Mouse (Mus musculus) A20 (cell line): Measurements from ENCODE around the gene Fhad1.

Experiments used
- DNase-seq: peaks from one replicate; pipeline ENCODE4 v3.0.0-alpha.2; 2011; ENCODE audit warnings: low read depth, low spot score

Gene Fhad1

GRCm38 (mm10) chr4:142039662-142040353, 24.9 kb upstream of the Fhad1 start:
- DNase-seq, result no peak

DNA sequence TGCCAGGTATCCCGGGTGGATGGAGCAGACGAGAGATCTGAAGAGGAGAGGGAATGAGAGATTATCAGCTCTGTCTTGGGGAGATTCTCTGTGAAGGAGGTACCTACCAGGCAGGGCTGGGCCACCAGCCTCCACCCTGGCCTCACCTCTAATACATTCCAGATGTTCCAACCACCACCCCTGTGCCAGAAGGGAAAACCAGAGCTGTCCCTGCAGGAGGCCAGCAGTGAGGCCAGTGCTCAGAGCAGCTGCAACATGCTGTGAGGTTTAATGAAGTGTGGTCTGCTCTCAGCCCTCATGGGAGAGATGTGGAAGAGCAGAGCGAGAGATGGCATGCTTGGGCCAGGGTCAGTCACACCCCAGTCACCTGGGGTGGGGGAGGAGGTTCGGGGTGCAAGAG, 23.0 kb upstream of the Fhad1 start:
- DNase-seq, result no peak

- DNase-seq, result no peak
Observed at GRCm38 (mm10) chr4:142028533-142028932, 13.7 kb upstream of the Fhad1 start.

GRCm38 (mm10) chr4:142026965-142027364, 12.1 kb upstream of the Fhad1 start:
- DNase-seq, result no peak

DNA sequence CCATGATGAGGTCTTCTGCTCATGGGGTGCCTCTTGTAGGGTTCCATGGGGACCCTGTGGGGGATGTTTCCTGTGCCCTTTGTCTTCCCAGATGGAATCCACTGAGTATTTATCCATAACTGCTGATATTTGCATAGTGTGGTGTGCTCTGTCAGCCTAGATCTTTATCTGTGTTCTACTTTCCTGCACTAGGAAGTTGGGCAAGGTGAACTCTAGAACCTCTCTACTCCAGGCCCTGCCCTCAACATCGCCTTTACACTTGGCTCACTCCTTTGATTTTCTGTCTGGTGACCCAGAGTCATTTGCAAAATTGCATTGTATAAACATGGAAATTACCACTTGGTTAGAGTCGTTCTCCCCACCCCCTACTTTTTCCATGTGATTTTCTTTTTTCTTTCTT, 9.7 kb upstream of the Fhad1 start:
- DNase-seq, result no peak

- DNase-seq, result no peak
Observed at GRCm38 (mm10) chr4:142023166-142023565, 8.3 kb upstream of the Fhad1 start.

GRCm38 (mm10) chr4:142017686-142018085, 2.8 kb upstream of the Fhad1 start:
- peak; percentile 87 for DNase-seq

DNA sequence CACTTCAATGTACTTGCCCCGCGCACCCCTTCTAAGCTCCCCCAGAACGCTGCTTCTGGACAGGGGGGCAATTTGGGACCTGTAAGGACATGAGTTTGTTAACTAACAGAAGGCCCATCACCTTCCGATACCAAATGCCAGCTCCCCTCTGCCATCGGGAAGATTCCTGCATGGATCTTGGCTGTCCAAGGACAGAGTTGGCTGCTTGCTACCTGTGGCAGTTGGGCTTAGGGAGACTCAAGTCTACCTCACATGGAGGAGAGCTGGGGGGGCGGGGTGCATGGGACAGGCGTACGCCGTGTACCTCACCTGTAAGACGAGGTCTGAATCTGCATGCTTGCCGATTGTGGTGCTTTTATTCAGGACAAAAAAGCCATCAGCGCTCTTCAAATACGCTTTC, 3.6 kb downstream of the Fhad1 start:
- no peak for DNase-seq

DNA sequence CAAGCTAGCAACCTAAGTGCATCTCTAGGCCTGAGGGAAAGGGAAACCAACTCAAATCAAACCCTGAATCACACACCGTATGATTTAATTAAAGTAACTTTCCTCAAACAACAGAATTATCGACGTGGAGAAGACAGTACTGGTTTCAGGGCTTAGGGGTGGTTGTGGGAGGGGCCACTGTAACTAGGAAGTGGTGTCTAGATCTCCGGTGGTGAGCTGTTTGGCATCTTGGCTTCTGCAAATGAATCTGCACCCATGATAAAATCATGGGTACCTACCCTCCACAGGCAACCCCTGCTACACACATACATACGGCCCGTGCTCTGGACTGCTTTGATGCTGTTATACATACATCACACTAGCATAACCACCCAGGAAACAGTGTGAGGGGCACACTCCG, 4.4 kb downstream of the Fhad1 start:
- DNase-seq, result no peak

DNA sequence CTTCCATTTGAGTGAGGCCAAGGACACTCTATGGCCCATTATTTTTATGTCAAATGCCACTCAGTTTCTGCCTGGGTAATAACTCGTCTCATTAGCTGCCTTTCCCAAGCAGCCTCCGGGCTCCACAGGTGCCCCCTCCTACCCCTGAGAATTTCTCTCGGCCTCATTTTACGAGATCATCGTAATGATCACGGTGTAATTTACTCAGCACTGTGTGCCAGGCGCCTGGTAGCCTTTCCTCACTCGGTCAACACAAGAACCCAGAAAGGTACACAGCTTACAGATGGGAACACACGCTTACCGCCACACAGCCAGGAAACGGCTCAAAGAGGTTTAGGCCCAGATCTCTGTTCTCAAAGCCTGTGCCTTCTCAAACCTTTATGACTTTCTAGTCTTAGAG, 6.7 kb downstream of the Fhad1 start:
- no peak for DNase-seq

DNA sequence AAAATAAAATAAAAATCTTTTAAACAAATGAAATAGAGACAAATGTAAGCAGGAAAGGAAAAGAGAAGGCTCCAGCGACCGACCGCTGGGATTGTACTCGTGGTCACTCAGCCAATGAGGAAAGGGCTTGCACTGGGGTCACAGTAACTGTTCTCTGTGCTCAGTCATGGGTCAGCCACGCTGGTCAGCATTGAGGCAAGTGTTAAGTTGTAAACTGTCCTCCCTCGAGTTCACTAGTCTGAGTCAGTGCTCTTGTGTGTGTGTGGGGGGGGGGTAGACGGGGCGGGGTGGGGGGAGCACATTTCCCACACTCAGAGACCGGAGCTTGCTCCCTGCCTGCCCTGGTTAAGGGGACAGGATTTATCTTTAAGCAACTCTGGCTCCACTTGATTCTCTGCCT, 14.3 kb downstream of the Fhad1 start:
- no peak for DNase-seq

DNA sequence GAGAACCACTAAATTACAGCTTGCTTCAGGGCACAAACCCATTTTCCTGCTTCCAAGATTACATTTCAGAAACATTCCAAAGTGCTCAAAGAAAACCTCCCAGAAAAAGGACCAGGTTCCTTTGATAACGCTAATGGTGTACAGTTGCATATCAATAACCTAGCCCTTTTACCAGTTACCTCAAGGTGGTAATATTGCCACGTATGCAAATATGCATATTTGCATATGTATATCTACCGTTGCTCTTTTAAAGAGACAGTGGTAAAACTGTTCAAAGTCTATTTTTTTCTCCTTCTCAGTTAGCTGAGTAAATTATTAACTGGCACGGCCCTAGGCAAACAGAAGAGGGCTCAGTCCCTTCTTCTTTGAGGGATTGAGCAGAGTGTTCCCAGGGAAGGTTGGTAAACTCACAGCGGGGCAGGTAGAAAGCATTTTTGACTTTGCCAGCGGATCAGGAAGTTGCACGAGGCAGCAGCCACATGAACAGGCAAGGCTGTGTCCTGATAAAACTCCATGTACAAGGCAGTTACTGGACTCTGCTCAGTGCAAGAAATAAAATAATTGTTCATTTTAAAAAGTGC, 15.3 kb downstream of the Fhad1 start:
- peak; percentile 75 for DNase-seq

- DNase-seq, result peak; percentile 88
Observed at GRCm38 (mm10) chr4:141998282-141998821, 16.5 kb downstream of the Fhad1 start.

DNA sequence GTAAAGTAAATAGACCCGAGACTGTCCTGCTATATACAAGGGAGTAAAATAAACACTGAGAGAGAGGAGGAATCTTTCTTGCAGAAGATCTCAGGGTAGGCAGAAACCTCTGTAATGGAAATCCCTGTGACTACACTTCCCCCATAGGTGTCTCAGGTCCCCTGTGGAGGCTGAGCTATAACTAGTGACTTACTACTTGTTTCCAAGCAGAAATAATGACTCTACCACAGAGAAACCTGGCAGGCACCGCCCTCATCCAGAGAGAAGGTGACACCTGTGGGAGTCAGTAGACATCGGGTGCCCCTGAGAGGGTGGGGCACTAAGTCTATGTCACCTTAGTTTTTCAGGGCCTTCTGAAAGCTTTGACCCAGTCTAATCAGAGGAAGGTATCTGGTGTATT, 18.0 kb downstream of the Fhad1 start:
- no peak for DNase-seq

GRCm38 (mm10) chr4:141996086-141996485, 18.8 kb downstream of the Fhad1 start:
- DNase-seq, result no peak

- peak; percentile 90 for DNase-seq
Observed at GRCm38 (mm10) chr4:141994062-141994471, 20.8 kb downstream of the Fhad1 start.

- DNase-seq, result peak; percentile 68
Observed at GRCm38 (mm10) chr4:141993347-141994061, 21.4 kb downstream of the Fhad1 start.

- no peak for DNase-seq
Observed at GRCm38 (mm10) chr4:141992530-141993204, 22.2 kb downstream of the Fhad1 start.

DNA sequence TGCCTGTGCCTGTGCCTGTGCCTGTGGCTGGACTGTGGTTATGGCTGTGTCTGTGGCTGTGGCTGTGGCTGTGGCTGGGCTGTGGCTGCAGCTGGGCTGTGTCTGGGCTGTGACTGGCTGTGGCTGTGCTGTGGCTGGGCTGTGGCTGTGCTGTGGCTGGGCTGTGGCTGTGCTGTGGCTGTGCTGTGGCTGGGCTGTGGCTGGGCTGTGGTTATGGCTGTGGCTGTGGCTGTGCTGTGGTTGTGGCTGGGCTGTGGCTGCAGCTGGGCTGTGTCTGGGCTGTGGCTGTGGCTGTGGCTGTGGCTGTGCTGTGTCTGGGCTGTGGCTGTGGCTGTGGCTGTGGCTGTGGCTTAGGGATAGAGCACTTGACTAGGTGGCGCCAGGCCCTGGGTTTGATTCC, 26.7 kb downstream of the Fhad1 start:
- no peak for DNase-seq

- DNase-seq, result peak; percentile 54
Observed at GRCm38 (mm10) chr4:141983689-141984088, 31.2 kb downstream of the Fhad1 start.

DNA sequence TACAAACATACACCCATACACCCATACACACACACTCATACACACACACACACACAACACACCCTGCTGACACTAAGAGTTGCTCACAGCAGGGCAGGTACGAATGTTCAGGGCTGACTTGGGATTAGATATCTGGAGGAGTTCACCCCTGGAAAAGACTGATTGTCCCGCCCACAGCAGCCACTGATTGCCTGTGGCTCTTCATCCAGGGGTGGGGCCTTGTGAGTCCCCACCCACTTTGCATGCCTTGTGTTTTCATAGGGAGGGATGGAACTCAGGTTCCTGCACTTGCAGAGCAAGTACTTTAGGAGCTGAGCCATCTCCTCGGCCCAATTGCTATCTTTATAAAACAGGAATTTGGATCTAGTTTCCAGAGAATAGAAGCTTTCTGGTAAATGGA, 33.4 kb downstream of the Fhad1 start:
- no peak for DNase-seq

DNA sequence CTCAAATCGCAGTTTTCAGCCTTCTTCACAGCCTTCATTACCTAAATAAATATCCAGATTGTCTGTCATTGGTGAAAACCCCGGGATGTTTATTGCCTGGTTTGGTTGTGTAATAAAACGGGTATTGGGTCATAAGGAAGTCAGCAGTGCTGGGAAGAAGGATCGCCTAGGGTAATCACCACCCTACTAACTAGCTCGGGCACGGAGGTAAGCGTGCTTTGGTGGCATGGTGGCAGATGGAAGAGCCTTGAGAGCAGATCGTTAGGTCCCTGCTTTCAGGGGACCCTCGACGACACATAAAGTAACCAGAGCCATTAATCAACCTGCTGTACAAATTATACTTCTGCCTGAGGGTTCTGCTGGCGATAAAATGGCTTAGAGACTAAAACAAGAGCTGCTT, 36.3 kb downstream of the Fhad1 start:
- DNase-seq, result no peak
